Mouse (Mus musculus) midbrain, embryonic 14.5 days (tissue): ENCODE data around the gene Rnft2. TPM values are rescaled to one million over a fixed set of nuclear protein-coding genes. Genes with fewer than 3 reads are reported as not detected.
A peak's percentile ranks its signal among the peaks of the same experiment; 100 is the strongest.

Source experiments
- ATAC-seq: fragments of 200-750 bp; cut with Nextera tagmentation; 2 replicates; pipeline ENCODE4 v1.8.0; 2017; ENCODE audit warnings: moderate number of reproducible peaks, moderate library complexity; ENCODE audit not compliant: low FRiP score, low TSS enrichment
- DNase-seq: peaks from one replicate; pipeline ENCODE4 v3.0.0-alpha.2; 2015
- H3K27ac ChIP-seq: fragments of 300-500 bp; sonication (generic); replicated peaks from 2 replicates; pipeline ENCODE4 v1.5.1; 2014; ENCODE audit warnings: mild to moderate bottlenecking, low read depth, low read length, moderate library complexity
- H3K27me3 ChIP-seq: fragments of 300-500 bp; sonication (generic); 2 replicates; pipeline ENCODE4 v1.6.1; 2014; ENCODE audit warnings: low read length, control low read depth, mixed read lengths; ENCODE audit not compliant: control insufficient read depth, insufficient read depth
- H3K36me3 ChIP-seq: fragments of 300-500 bp; sonication (generic); 2 replicates; pipeline ENCODE4 v1.6.1; 2014; ENCODE audit warnings: low read length, control low read depth; ENCODE audit not compliant: control insufficient read depth, insufficient read depth
- H3K4me1 ChIP-seq: fragments of 300-500 bp; sonication (generic); 2 replicates; pipeline ENCODE4 v1.6.1; 2014; ENCODE audit warnings: mild to moderate bottlenecking, antibody characterized with exemption, low read length, control low read depth; ENCODE audit not compliant: control insufficient read depth, insufficient read depth
- H3K4me2 ChIP-seq: fragments of 300-500 bp; sonication (generic); 2 replicates; pipeline ENCODE4 v1.6.1; 2014; ENCODE audit warnings: mild to moderate bottlenecking, low read length, moderate library complexity
- H3K4me3 ChIP-seq: fragments of 300-500 bp; sonication (generic); replicated peaks from 2 replicates; pipeline ENCODE4 v1.5.1; 2014; ENCODE audit warnings: low read depth, low read length
- H3K9ac ChIP-seq: fragments of 300-500 bp; sonication (generic); replicated peaks from 2 replicates; pipeline ENCODE4 v1.6.1; 2014; ENCODE audit warnings: mild to moderate bottlenecking, low read length, moderate library complexity
- H3K9me3 ChIP-seq: fragments of 300-500 bp; sonication (generic); 2 replicates; pipeline ENCODE4 v1.6.1; 2016; ENCODE audit warnings: low read length, control low read depth, mixed read lengths; ENCODE audit not compliant: control insufficient read depth
- WGBS: fragments of 180-500 bp; shearing (Covaris S2); extraction: QIAGEN DNeasy Blood & Tissue Kit; methylation state at CpG from one replicate; pipeline ENCODE4 v1.1.7; 2014; 5-methylcytosine and 5-hydroxymethylcytosine counted together
- polyA plus RNA-seq: library from polyadenylated mRNA; unstranded; fragments of >200 nt; fragmentation: Nextera tagmentation; extraction: Ambion mirVana; gene quantifications from 2 replicates; pipeline ENCODE4 v1.2.1, GENCODE M21; 2014

Gene Rnft2
- polyA plus RNA-seq, 1 experiment from 2014 or later = 14.8 TPM

DNA sequence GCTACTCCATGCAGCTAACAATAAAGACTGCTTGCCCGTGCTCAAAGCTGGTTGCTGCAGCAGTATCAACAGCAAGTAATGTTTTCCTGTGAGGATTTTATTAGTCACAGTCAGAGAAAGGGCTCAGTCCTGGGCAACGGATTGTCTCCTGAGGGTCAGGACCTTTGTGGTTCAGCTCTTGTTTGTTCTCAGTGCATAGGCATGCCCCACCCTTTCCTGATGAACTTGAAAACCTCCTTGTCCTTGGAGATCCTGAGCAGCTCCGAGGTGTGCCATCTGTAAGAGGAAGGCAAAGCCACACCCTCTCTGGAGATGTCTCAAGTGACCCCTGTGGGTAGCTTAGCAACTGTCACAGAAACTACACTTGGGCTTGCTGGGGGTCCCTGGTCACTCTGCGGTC, 84.2 kb downstream of the Rnft2 start:
- Histone ChIP-seq H3K27ac (no peak overlapping the region), H3K4me2 (no peak overlapping the region), H3K9ac (no peak overlapping the region), H3K27me3 (peaks cover 4% of the 10 kb centered on the region; the same call in 1 of the 2 replicates), H3K4me3 (no peak overlapping the region), H3K4me1 (no peaks in the 10 kb centered on the region), H3K9me3 (no peaks in the 10 kb centered on the region), H3K36me3 (no peaks in the 10 kb centered on the region)
- no peak for ATAC-seq
- DNase-seq = no peak
- WGBS = 38% methylated on average over 4 of the region's 4 CpGs

DNA sequence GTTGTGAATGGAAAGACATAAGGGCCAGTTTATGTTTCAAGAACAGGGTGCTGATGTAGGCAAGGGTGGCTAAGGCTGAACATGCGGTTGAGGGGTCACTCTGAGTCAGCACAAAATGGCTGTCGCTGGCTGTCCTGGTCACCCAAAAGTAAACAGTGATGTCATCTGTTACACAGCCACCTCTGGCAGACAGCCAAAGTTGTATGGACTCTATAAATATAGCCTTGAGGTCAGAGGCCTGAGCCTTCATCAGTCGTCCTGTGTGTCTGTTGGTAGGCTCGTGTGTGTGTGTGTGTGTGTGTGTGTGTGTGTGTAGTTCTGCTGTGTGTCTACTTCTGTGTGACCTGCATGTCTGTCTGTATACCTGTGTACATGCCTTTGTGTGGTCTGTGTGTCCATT, 87.9 kb downstream of the Rnft2 start:
- Histone ChIP-seq H3K27ac (no peak overlapping the region), H3K4me1 (peaks cover 14% of the 10 kb centered on the region), H3K9ac (no peak overlapping the region), H3K36me3 (0 out of 2 replicates have a peak, but pooled peaks cover 4% of the 10 kb centered on the region), H3K9me3 (no peaks in the 10 kb centered on the region), H3K27me3 (no peaks in the 10 kb centered on the region), H3K4me3 (no peak overlapping the region), H3K4me2 (no peak overlapping the region)
- DNase-seq (no peak), ATAC-seq (no peak)
- 63% methylated on average over 4 of the region's 4 CpGs for WGBS

DNA sequence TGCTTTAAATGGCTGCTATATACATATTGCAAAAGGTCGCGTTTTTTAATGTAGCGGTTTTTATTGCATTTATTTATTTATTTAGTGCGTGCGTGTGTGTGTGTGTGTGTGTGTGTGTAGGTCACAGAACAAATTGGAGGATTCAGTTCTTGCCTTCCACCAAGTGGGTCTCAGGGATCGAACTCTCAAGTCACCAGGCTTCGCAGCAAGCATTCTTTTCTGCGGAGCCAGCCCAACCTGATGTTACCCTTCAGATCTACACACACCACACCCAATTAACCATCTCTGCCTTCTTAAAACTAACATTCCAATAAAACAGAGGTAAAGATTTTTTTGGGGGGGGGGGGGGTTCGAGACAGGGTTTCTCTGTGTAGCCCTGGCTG, 89.4 kb downstream of the Rnft2 start:
- peak overlapping the region; percentile 91 for H3K4me3 ChIP-seq
- DNase-seq = no peak
- H3K27ac ChIP-seq = peak overlapping the region; percentile 70; the same call in 1 of the 2 replicates
- H3K4me2 ChIP-seq = peak overlapping the region; percentile 81
- peaks cover 14% of the 10 kb centered on the region for H3K4me1 ChIP-seq
- 21% methylated on average over 9 of the region's 9 CpGs for WGBS
- ATAC-seq = no peak
- H3K27me3 ChIP-seq = no peaks in the 10 kb centered on the region
- H3K9me3 ChIP-seq = no peaks in the 10 kb centered on the region
- peaks cover 8% of the 10 kb centered on the region; the same call in 1 of the 2 replicates for H3K36me3 ChIP-seq
- peak overlapping the region; percentile 91; the same call in 1 of the 2 replicates for H3K9ac ChIP-seq

DNA sequence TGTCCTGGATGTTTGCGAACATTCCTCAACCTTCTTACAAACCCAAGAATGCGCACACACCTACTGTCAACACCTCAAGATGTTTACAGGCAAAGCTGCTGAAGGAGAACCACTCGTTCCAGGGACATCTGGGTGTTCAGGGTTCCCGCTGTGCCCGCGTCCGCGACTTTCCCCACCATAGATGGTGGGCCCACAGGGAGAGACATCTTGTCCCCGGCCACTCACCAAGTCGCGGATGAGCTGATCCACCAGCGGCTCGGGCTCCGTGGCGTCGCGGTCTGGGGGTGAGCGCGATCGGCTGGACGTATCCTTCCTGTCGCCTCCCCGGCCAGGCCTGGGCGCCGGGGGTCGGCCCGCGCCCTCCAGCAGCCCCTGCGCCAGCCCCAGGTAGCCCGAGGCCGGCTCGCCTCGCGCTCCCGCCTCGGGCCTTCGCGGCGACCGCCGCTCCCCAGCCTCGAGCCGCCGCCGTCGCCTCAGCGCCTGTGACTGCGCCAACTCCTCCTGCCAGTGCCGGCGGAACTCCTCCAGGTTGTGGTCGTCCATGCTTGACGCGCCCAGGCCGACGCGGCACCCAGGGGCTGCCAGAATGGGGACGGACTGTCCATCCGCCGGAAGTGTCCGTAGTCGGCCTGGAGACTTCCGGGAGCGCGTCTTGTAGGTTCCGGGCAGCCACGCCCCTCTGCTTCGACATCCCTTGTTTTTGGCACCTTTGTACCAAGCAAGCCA, 89.9 kb downstream of the Rnft2 start, which contains the start of gene Fbxw8:
Fbxw8 (minus strand) TSS at position 626 of the 726 bp plus-strand sequence.
- peaks cover 14% of the 10 kb centered on the region for H3K4me1 ChIP-seq
- H3K36me3 ChIP-seq = peaks cover 8% of the 10 kb centered on the region; the same call in 1 of the 2 replicates
- peak within 1 kb of the TSS; percentile 70 for H3K27ac ChIP-seq
- peak; percentile 91 for ATAC-seq
- no peaks in the 10 kb centered on the region for H3K27me3 ChIP-seq
- peak within 1 kb of the TSS; percentile 91 for H3K4me3 ChIP-seq
- H3K9ac ChIP-seq = peak within 1 kb of the TSS; percentile 91
- peak; percentile 96 for DNase-seq
- peak within 1 kb of the TSS; percentile 81 for H3K4me2 ChIP-seq
- WGBS = under 1% methylated on average over 67 of the region's 67 CpGs
- no peaks in the 10 kb centered on the region for H3K9me3 ChIP-seq

DNA sequence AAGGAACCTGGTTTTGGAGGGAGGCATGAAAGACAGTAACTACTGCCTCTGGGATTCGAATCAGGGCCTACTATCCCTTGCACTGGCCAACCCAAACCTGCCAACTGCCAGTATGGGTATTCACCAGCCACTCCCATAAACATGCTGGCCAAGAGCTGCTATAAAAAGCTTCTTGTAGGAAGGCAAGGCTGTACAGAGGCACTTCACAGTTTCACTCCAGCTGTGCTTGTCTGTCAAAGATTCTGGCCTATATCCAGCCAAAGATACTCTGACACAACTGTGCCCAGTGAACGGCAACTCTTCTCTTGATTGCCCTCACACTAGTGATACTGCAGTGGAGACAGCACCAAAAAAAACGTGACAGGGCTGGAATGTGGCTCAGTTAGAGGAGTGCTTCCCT, 95.2 kb downstream of the Rnft2 start:
- DNase-seq (no peak), ATAC-seq (no peak)
- peaks cover 30% of the 10 kb centered on the region for H3K4me1 ChIP-seq
- H3K4me2 ChIP-seq = no peak overlapping the region
- H3K27me3 ChIP-seq = no peaks in the 10 kb centered on the region
- H3K36me3 ChIP-seq = peaks cover 11% of the 10 kb centered on the region
- 86% methylated on average over 3 of the region's 3 CpGs for WGBS
- H3K9me3 ChIP-seq = no peaks in the 10 kb centered on the region
- no peak overlapping the region for H3K9ac ChIP-seq
- H3K27ac ChIP-seq = no peak overlapping the region
- H3K4me3 ChIP-seq = no peak overlapping the region

DNA sequence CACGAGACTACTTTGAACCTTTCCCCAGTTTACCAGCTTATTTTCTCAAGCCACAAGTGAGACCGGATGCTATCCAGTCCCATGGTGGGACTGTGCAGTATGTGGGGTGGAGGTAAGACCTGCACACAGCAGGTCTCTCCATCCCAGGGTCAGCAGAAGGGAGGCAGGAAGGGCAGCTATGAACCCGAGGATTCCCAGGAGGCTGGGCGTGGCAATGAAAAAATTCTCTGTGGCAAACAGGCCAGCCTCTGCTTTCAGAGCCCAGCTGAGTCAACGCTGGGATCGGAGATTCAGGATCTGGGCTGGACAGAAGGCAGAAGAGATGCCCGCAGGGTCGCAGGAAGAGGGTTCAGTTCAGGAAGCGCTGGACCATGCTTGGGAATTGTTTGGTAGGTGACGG, 97.7 kb downstream of the Rnft2 start:
- Histone ChIP-seq H3K4me2 (no peak overlapping the region), H3K36me3 (peaks cover 13% of the 10 kb centered on the region), H3K4me3 (no peak overlapping the region), H3K27me3 (no peaks in the 10 kb centered on the region), H3K27ac (0 out of 2 replicates have a peak overlapping the region, but pooled peaks have one; percentile 32), H3K4me1 (peaks cover 16% of the 10 kb centered on the region), H3K9me3 (no peaks in the 10 kb centered on the region), H3K9ac (no peak overlapping the region)
- DNase-seq = no peak
- 85% methylated on average over 10 of the region's 10 CpGs for WGBS
- ATAC-seq = no peak

DNA sequence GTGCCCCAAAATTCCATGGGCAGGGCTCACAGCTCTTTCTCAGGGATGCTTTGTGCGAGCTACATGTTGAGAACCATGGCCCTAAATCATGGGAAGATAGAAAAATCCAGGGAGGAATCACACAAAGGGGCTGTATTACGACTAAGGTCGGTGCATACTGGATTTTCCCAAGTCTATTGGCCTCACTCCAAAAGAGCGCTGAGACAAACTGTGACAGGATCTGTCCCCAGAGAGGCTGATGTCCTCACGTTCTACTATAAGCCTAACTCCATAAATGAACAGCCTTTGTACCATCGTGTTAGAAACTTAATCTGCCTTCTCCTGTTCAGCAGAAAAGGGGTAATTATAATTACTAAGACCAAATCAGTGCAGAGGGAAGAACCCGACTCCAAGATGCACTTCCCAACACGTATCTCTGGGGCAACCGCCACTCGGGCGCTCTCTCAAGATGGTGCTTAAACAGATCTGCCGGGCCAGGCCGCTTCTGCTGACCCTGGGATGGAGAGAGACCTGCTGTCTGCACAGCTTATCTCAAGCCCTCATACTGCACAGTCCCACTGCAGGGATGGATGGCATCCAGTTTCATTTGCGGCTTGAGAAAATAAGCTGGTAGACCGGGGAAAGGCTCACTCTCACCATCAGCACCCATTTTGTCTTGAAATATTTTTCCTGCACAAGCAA, 98.8 kb downstream of the Rnft2 start:
- 0 out of 2 replicates have a peak overlapping the region, but pooled peaks have one; percentile 23 for H3K9ac ChIP-seq
- WGBS = 71% methylated on average over 15 of the region's 15 CpGs
- H3K9me3 ChIP-seq = no peaks in the 10 kb centered on the region
- H3K4me1 ChIP-seq = peaks cover 16% of the 10 kb centered on the region
- DNase-seq (peak; percentile 68), ATAC-seq (no peak)
- no peak overlapping the region for H3K4me3 ChIP-seq
- peak overlapping the region; percentile 63 for H3K27ac ChIP-seq
- H3K27me3 ChIP-seq = no peaks in the 10 kb centered on the region
- peaks cover 20% of the 10 kb centered on the region for H3K36me3 ChIP-seq
- no peak overlapping the region for H3K4me2 ChIP-seq

DNA sequence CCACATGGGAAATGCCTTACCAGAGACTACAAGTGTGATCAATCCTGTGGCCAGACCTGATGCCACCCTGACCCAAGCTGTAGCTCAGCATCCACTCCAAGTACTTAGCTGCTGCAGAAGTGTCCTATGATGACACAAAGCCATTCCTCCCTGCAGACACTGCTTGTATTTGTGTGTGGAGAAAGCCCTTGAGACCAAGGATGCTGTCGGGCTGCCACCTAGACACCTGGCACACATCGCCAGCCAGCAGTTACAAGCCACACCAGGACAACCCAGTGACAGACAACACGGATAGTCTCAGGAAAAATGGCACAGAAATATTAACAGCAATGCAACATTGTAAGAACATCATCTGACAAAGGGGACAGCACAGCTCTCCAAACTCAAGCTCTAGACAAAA, 99.5 kb downstream of the Rnft2 start:
- DNase-seq = no peak
- Histone ChIP-seq H3K9ac (0 out of 2 replicates have a peak overlapping the region, but pooled peaks have one; percentile 23), H3K36me3 (peaks cover 25% of the 10 kb centered on the region), H3K9me3 (no peaks in the 10 kb centered on the region), H3K27me3 (no peaks in the 10 kb centered on the region), H3K4me1 (peaks cover 16% of the 10 kb centered on the region), H3K4me3 (no peak overlapping the region), H3K4me2 (no peak overlapping the region), H3K27ac (peak overlapping the region; percentile 63)
- 92% methylated on average over 3 of the region's 3 CpGs for WGBS
- no peak for ATAC-seq
